In genomic region chr15:77359084-77359483, GRCm38 (mm10) we compare ENCODE assay signal across 8 mouse cellular contexts. TPM values are rescaled to one million over a fixed set of nuclear protein-coding genes. Genes with fewer than 3 reads are reported as not detected.
DNase-seq lines count a peak whose midpoint lies in the region; ATAC-seq and TF ChIP-seq lines count a peak whose summit lies in the region.

No protein-coding gene starts in this region.

- 30% methylated on average over 6 of the region's 6 CpGs for WGBS in cerebellum, adult 2 months
- WGBS in lung, embryonic 16.5 days, result 35% methylated on average over 6 of the region's 6 CpGs
- 41% methylated on average over 6 of the region's 6 CpGs for WGBS in liver, embryonic 12.5 days (ENCODE audit: insufficient replicate concordance)

- H3K27ac ChIP-seq in cerebellum, adult 2 months (ENCODE audit: insufficient read depth, low read length), result no peak overlapping the region
- H3K27ac ChIP-seq in lung, embryonic 16.5 days (ENCODE audit: low read length), result no peak overlapping the region
- no peak overlapping the region for H3K27ac ChIP-seq in liver, embryonic 12.5 days

- H3K4me3 ChIP-seq in cerebellum, adult 2 months (replicated peaks; ENCODE audit: insufficient read depth, low read depth, low read length), result peak overlapping the region; percentile 59
- peak overlapping the region; percentile 29 for H3K4me3 ChIP-seq in lung, embryonic 16.5 days (ENCODE audit: low read length)
- H3K4me3 ChIP-seq in liver, embryonic 12.5 days, result no peak overlapping the region

- H3K27me3 ChIP-seq in cerebellum, adult 2 months (ENCODE audit: control insufficient read depth, insufficient read depth, low read length), result no peaks in the 10 kb centered on the region
- H3K27me3 ChIP-seq in lung, embryonic 16.5 days (ENCODE audit: control insufficient read depth, insufficient read depth, low read depth, low read length), result no peaks in the 10 kb centered on the region
- peaks cover 26% of the 10 kb centered on the region for H3K27me3 ChIP-seq in liver, embryonic 12.5 days (replicated peaks)

- peak; percentile 10; the same call in 1 of the 2 replicates for ATAC-seq in lung, embryonic 16.5 days (ENCODE audit: low read depth)
- ATAC-seq in liver, embryonic 12.5 days, result no peak

- no peaks in the 10 kb centered on the region for H3K9me3 ChIP-seq in lung, embryonic 16.5 days (ENCODE audit: control insufficient read depth, low read length)
- H3K9me3 ChIP-seq in liver, embryonic 12.5 days (replicated peaks), result no peaks in the 10 kb centered on the region

- H3K36me3 ChIP-seq in lung, embryonic 16.5 days (ENCODE audit: control insufficient read depth, insufficient read depth, low read length), result no peaks in the 10 kb centered on the region
- no peaks in the 10 kb centered on the region for H3K36me3 ChIP-seq in liver, embryonic 12.5 days

- peak overlapping the region; percentile 72 for H3K9ac ChIP-seq in lung, embryonic 16.5 days (ENCODE audit: low read length)
- H3K9ac ChIP-seq in liver, embryonic 12.5 days, result no peak overlapping the region

- no peak for TF ChIP-seq CTCF in cerebellum, adult 2 months (IDR thresholded peaks at IDR 0.05; ENCODE audit: borderline replicate concordance, insufficient read depth, low read depth, low read length)

- no peak for DNase-seq in cerebellum, adult 2 months
- no peak for DNase-seq in cerebellum, adult 8-10 months
- no peak for DNase-seq in lung, postnatal 4 days
- no peak for DNase-seq in spleen, adult 12 weeks (ENCODE audit: low spot score)
- DNase-seq in layer of hippocampus, adult 11-12 months (ENCODE audit: low spot score), result no peak
- no peak for DNase-seq in cerebellum, postnatal 10 days

- peak overlapping the region; percentile 67 for H3K4me2 ChIP-seq in lung, embryonic 16.5 days (ENCODE audit: low read depth, low read length)
- peak overlapping the region; percentile 63 for H3K4me2 ChIP-seq in liver, embryonic 12.5 days

- H3K4me1 ChIP-seq in cerebellum, adult 2 months (ENCODE audit: control insufficient read depth, insufficient read depth, low read length), result peaks cover 16% of the 10 kb centered on the region
- H3K4me1 ChIP-seq in lung, embryonic 16.5 days (replicated peaks; ENCODE audit: control insufficient read depth, insufficient read depth, low read length), result peaks cover 14% of the 10 kb centered on the region
- H3K4me1 ChIP-seq in liver, embryonic 12.5 days, result peaks cover 26% of the 10 kb centered on the region

- no peak for TF ChIP-seq POLR2A in cerebellum, adult 2 months (IDR thresholded peaks at IDR 0.05; ENCODE audit: borderline replicate concordance, insufficient read depth, low read length)

RNA-seq across cellular contexts. Expression of gene Apol7a, which starts 39.8 kb away (rescaled TPM):
- 0.06 and 0.07 TPM in 2 replicates for polyA plus RNA-seq in cerebellum, adult 2 months (2012; rRNA removed)
- 0.10 and 0.11 TPM in 2 replicates for polyA plus RNA-seq in lung, embryonic 16.5 days (2015; fragmentation: Nextera tagmentation; extraction: Ambion mirVana)
- 0.10 and 0.11 TPM in 2 replicates for polyA plus RNA-seq in liver, embryonic 12.5 days (2016; fragmentation: Nextera tagmentation; extraction: Ambion mirVana)

RNA-seq across cellular contexts. Expression of gene Apol9a, which starts 51.9 kb away (rescaled TPM):
- polyA plus RNA-seq in cerebellum, adult 2 months (2012; rRNA removed), result 0.59 and 1.0 TPM in 2 replicates
- polyA plus RNA-seq in lung, embryonic 16.5 days (2015; fragmentation: Nextera tagmentation; extraction: Ambion mirVana), result 0.10 and 0.13 TPM in 2 replicates
- not detected in 2 replicates for polyA plus RNA-seq in liver, embryonic 12.5 days (2016; fragmentation: Nextera tagmentation; extraction: Ambion mirVana)

RNA-seq across cellular contexts. Expression of gene Rbfox2, which starts 52.3 kb away (rescaled TPM):
- polyA plus RNA-seq in cerebellum, adult 2 months (2012; rRNA removed), result 177 and 188 TPM in 2 replicates
- 39.1 and 41.9 TPM in 2 replicates for polyA plus RNA-seq in lung, embryonic 16.5 days (2015; fragmentation: Nextera tagmentation; extraction: Ambion mirVana)
- polyA plus RNA-seq in liver, embryonic 12.5 days (2016; fragmentation: Nextera tagmentation; extraction: Ambion mirVana), result 13.0 and 13.1 TPM in 2 replicates
